ENCODE assay signal across 17 mouse cellular contexts in genomic region chr15:82995239-82995638, GRCm38 (mm10). TPM values are rescaled to one million over a fixed set of nuclear protein-coding genes. Genes with fewer than 3 reads are reported as not detected.
A peak's percentile ranks its signal among the peaks of the same experiment; 100 is the strongest.
DNase-seq lines count a peak whose midpoint lies in the region; ATAC-seq and TF ChIP-seq lines count a peak whose summit lies in the region.
"Had no signal": no experiment of that assay in that cellular context is flagged by ENCODE, and none has a peak within 500 bp of the region (broad histone marks: within the 10 kb centered on the region; RNA-seq: fewer than 3 reads in every experiment).

No protein-coding gene starts in this region.

- no peak for TF ChIP-seq CTCF in layer of hippocampus, adult 2 months (conservative IDR thresholded peaks at IDR 0.05)
- no peak for TF ChIP-seq CTCF in thymus, adult 2 months (IDR thresholded peaks at IDR 0.05; ENCODE audit: borderline replicate concordance, control insufficient read depth, extremely low read depth, insufficient read depth, low read length, poor library complexity)

- no peak overlapping the region for H3K4me2 ChIP-seq in hindbrain, embryonic 15.5 days
- H3K4me2 ChIP-seq in neural tube, embryonic 15.5 days = peak overlapping the region; percentile 11; the same call in 1 of the 2 replicates
- H3K4me2 ChIP-seq: embryonic facial prominence, embryonic 13.5 days; heart, embryonic 12.5 days had no signal

- WGBS in hindbrain, embryonic 15.5 days = 42% methylated on average over 7 of the region's 7 CpGs
- WGBS in neural tube, embryonic 15.5 days = 27% methylated on average over 7 of the region's 7 CpGs
- WGBS in thymus, adult 2 months = 91% methylated on average over 7 of the region's 7 CpGs

- ATAC-seq in hindbrain, embryonic 15.5 days (ENCODE audit: low FRiP score, low read depth) = peak; percentile 46
- ATAC-seq in neural tube, embryonic 15.5 days (ENCODE audit: low FRiP score) = no peak

- H3K9ac ChIP-seq in hindbrain, embryonic 15.5 days = no peak overlapping the region
- 0 out of 2 replicates have a peak overlapping the region, but pooled peaks have one; percentile 3 for H3K9ac ChIP-seq in neural tube, embryonic 15.5 days (replicated peaks)
- H3K9ac ChIP-seq: embryonic facial prominence, embryonic 13.5 days; heart, embryonic 12.5 days had no signal

- H3K36me3 ChIP-seq in hindbrain, embryonic 15.5 days = no peaks in the 10 kb centered on the region
- no peaks in the 10 kb centered on the region for H3K36me3 ChIP-seq in neural tube, embryonic 15.5 days
- no peaks in the 10 kb centered on the region for H3K36me3 ChIP-seq in thymus, adult 2 months (ENCODE audit: control insufficient read depth, insufficient read depth, low read length)
- H3K36me3 ChIP-seq: embryonic facial prominence, embryonic 13.5 days; G1E; heart, embryonic 12.5 days had no signal

- no peaks in the 10 kb centered on the region for H3K9me3 ChIP-seq in hindbrain, embryonic 15.5 days
- H3K9me3 ChIP-seq in neural tube, embryonic 15.5 days (replicated peaks) = no peaks in the 10 kb centered on the region
- H3K9me3 ChIP-seq: embryonic facial prominence, embryonic 13.5 days; G1E; heart, embryonic 12.5 days had no signal

- H3K4me1 ChIP-seq in hindbrain, embryonic 15.5 days (replicated peaks) = peaks cover 42% of the 10 kb centered on the region
- H3K4me1 ChIP-seq in neural tube, embryonic 15.5 days = peaks cover 58% of the 10 kb centered on the region
- H3K4me1 ChIP-seq in thymus, adult 2 months (replicated peaks; ENCODE audit: control insufficient read depth, insufficient read depth, low read length) = peaks cover 25% of the 10 kb centered on the region

- intact Hi-C loops in heart, postnatal 36 days (cut with DNase I) = no loop called here

- DNase-seq in layer of hippocampus, adult 2 months (ENCODE audit: low spot score in 2 of 2) = peak in 1 of 2 experiments; percentile 64
- DNase-seq in layer of hippocampus, adult 11-12 months (ENCODE audit: low spot score) = no peak
- DNase-seq in right cerebral cortex, postnatal 36 days (ENCODE audit: low spot score in 2 of 2) = peak; percentile 35 to 56
- DNase-seq in right cerebral cortex, postnatal 4 days = no peak
- no peak for DNase-seq in thymus, adult 2 months
- no peak for DNase-seq in heart, postnatal 36 days
- DNase-seq: cerebellum, adult 11-12 months; kidney, adult 18-20 months; kidney, postnatal 36 days; liver; lung, adult 18-20 months had no signal

- peak overlapping the region; percentile 80 for H3K27ac ChIP-seq in layer of hippocampus, adult 2 months
- 0 out of 2 replicates have a peak overlapping the region, but pooled peaks have one; percentile 26 for H3K27ac ChIP-seq in hindbrain, embryonic 15.5 days (replicated peaks)
- H3K27ac ChIP-seq in neural tube, embryonic 15.5 days (replicated peaks) = peak overlapping the region; percentile 54
- H3K27ac ChIP-seq in thymus, adult 2 months (ENCODE audit: control insufficient read depth, insufficient read depth, low read length) = no peak overlapping the region
- H3K27ac ChIP-seq: embryonic facial prominence, embryonic 13.5 days had no signal

- no peak overlapping the region for H3K4me3 ChIP-seq in layer of hippocampus, adult 2 months
- no peak overlapping the region for H3K4me3 ChIP-seq in hindbrain, embryonic 15.5 days
- H3K4me3 ChIP-seq in neural tube, embryonic 15.5 days (replicated peaks) = no peak overlapping the region
- no peak overlapping the region for H3K4me3 ChIP-seq in thymus, adult 2 months (ENCODE audit: control insufficient read depth, insufficient read depth, low read length)
- H3K4me3 ChIP-seq: embryonic facial prominence, embryonic 13.5 days; heart, embryonic 12.5 days; myocyte had no signal

- no peaks in the 10 kb centered on the region; the same call in 1 of the 2 replicates for H3K27me3 ChIP-seq in hindbrain, embryonic 15.5 days
- H3K27me3 ChIP-seq in neural tube, embryonic 15.5 days (replicated peaks) = 0 out of 2 replicates have a peak, but pooled peaks cover 9% of the 10 kb centered on the region
- no peaks in the 10 kb centered on the region for H3K27me3 ChIP-seq in thymus, adult 2 months (ENCODE audit: control insufficient read depth, insufficient read depth, low read length)

- TF ChIP-seq POLR2A in thymus, adult 2 months (IDR thresholded peaks at IDR 0.05; ENCODE audit: control insufficient read depth, extremely low read depth, insufficient read depth, low read length, poor library complexity) = no peak

RNA-seq across cellular contexts. Expression of gene Tcf20, which starts 7.6 kb away (rescaled TPM):
- 100 to 1,000 TPM; 219 to 230 TPM for total RNA-seq in layer of hippocampus, adult 2 months (2021)
- polyA plus RNA-seq in hindbrain, embryonic 15.5 days (2015; fragmentation: Nextera tagmentation; extraction: Ambion mirVana) = 10.4 and 11.4 TPM in 2 replicates
- 11.2 and 11.5 TPM in 2 replicates for polyA plus RNA-seq in neural tube, embryonic 15.5 days (2015; fragmentation: Nextera tagmentation; extraction: Ambion mirVana)
- polyA plus RNA-seq in thymus, adult 2 months (2012; rRNA removed) = 48.7 and 69.3 TPM in 2 replicates
- 10 to 100 TPM; 56.1 to 56.7 TPM for total RNA-seq in heart, postnatal 36 days (2021)

RNA-seq across cellular contexts. Expression of gene Nfam1, which starts 37.9 kb away (rescaled TPM):
- 1 to 10 TPM; 1.9 to 2.8 TPM for total RNA-seq in layer of hippocampus, adult 2 months (2021)
- polyA plus RNA-seq in hindbrain, embryonic 15.5 days (2015; fragmentation: Nextera tagmentation; extraction: Ambion mirVana) = 2.1 and 2.7 TPM in 2 replicates
- 1.7 and 2.5 TPM in 2 replicates for polyA plus RNA-seq in neural tube, embryonic 15.5 days (2015; fragmentation: Nextera tagmentation; extraction: Ambion mirVana)
- polyA plus RNA-seq in thymus, adult 2 months (2012; rRNA removed) = 8.1 and 9.8 TPM in 2 replicates
- 1 to 10 TPM; 2.3 to 4.4 TPM for total RNA-seq in heart, postnatal 36 days (2021)
- polyA plus RNA-seq: myocyte had no signal

Comparison
In these comparisons a context has a peak if more than half of its experiments do, and no peak if none do; other contexts are left out.
1. DNase-seq: peak in right cerebral cortex, postnatal 36 days (2 of 2); none in layer of hippocampus, adult 11-12 months (single experiment), right cerebral cortex, postnatal 4 days (single experiment), thymus, adult 2 months (single experiment) and heart, postnatal 36 days (0 of 2).